Mouse (Mus musculus): ENCODE measurements around the gene Ube2g2.

DNA sequence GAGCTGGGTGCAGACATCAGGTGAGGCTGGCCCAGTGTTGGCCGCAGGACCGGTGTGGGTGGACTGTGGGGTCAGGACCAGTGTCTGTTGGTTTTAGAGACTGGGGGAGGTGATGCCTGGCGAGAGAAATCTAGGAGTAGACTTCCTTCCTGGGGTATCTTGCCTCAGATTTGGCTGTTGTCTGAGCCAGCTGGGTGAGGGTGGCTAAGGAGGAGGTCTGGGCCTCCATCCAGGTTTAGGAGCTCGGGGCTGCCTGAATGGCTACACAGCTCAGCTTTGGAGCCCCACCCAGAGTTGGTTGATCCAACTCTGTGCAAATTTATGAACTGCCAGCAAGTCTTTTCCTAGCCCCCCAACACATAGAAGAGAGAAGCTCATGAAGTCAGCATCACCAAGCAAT is 45.3 kb downstream of the Ube2g2 start:
- no peak for TF ChIP-seq CTCF (IDR thresholded peaks at IDR 0.05; ENCODE audit: borderline replicate concordance, extremely low read depth, insufficient read depth, insufficient read length)
- TF ChIP-seq POLR2A (IDR thresholded peaks at IDR 0.05; ENCODE audit: borderline replicate concordance, extremely low read depth, insufficient read depth, insufficient read length, poor library complexity, severe bottlenecking), result no peak
